Mouse (Mus musculus): ENCODE results near the gene Tpsab1. TPM values are rescaled to one million over a fixed set of nuclear protein-coding genes. Genes with fewer than 3 reads are reported as not detected.

Tpsab1 gene
- polyA plus RNA-seq, 1 experiment: 2.5 TPM

DNA sequence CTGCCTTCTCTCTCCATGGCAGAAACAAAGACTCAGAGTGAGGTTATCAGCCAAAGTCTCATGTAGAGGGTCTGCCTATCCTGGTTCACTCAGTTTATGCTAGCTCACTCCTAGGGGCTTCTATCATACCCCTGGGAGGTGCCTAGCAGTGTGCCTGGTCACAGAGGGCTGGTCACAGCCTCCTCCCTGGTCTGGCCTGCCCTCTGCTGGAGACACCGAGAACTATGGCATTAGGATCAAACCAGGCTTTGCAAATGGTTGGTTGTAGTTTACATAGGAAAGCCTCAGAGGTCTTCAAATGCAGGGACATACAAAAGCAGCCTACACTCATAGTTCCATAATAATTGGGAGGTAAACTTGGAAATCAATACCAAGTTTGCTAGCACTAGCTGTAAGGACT lies 18.4 kb upstream of the Tpsab1 start:
- Histone ChIP-seq H3K27me3 (ENCODE audit: control insufficient read depth, insufficient read depth, insufficient read length) (peaks cover 29% of the 10 kb centered on the region), H3K79me3 (ENCODE audit: low read depth) (no peaks in the 10 kb centered on the region), H3K36me3 (ENCODE audit: control insufficient read depth, insufficient read depth) (no peaks in the 10 kb centered on the region), H3ac (ENCODE audit: control insufficient read depth, insufficient read length, low read depth) (no peak overlapping the region), H3K4me3 (ENCODE audit: insufficient read depth, poor library complexity, severe bottlenecking) (no peak overlapping the region), H3K79me2 (ENCODE audit: control insufficient read depth, insufficient read depth) (no peaks in the 10 kb centered on the region)
- TF ChIP-seq CEBPB (IDR thresholded peaks at IDR 0.05; ENCODE audit: low read depth) (no peak), MAX (IDR thresholded peaks at IDR 0.05) (no peak), CTCF (IDR thresholded peaks at IDR 0.05; ENCODE audit: control insufficient read depth, insufficient read depth, insufficient read length) (peak; percentile 61)

DNA sequence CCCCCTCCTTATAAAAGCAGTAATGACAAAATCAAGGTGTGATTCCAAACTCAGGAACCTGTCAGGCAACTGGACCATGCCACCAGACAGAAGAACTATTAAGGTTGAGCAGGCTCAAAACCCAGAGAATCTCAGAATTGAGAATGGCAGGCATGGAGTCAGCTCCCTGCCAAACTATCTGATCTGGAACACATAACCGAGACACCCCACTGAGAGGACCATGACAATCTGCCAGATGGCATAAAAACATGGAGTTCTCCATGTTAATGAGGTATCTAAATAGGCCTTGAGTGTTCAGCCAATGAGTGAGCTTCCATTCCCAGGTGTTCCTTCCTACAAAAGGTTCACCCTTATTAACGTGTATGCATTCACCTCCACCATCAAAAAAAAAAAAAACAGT lies 15.9 kb upstream of the Tpsab1 start:
- H3K79me2 ChIP-seq (ENCODE audit: control insufficient read depth, insufficient read depth): no peaks in the 10 kb centered on the region
- H3K4me3 ChIP-seq (ENCODE audit: insufficient read depth, poor library complexity, severe bottlenecking): no peak overlapping the region
- H3ac ChIP-seq (ENCODE audit: control insufficient read depth, insufficient read length, low read depth): no peak overlapping the region
- H3K79me3 ChIP-seq (ENCODE audit: low read depth): no peaks in the 10 kb centered on the region
- H3K27me3 ChIP-seq (ENCODE audit: control insufficient read depth, insufficient read depth, insufficient read length): peaks cover 14% of the 10 kb centered on the region
- no peak for TF ChIP-seq CEBPB (IDR thresholded peaks at IDR 0.05; ENCODE audit: low read depth)
- no peak for TF ChIP-seq MYOD1 (IDR thresholded peaks at IDR 0.05; ENCODE audit: control insufficient read depth, insufficient read length, low read depth)
- TF ChIP-seq CTCF (IDR thresholded peaks at IDR 0.05; ENCODE audit: control insufficient read depth, insufficient read depth, insufficient read length): no peak
- TF ChIP-seq MYOG (IDR thresholded peaks at IDR 0.05; ENCODE audit: control insufficient read depth, extremely low read depth, insufficient read length): no peak
- TF ChIP-seq USF1 (IDR thresholded peaks at IDR 0.05; ENCODE audit: low read depth): no peak
- no peak for TF ChIP-seq FOSL1 (IDR thresholded peaks at IDR 0.05; ENCODE audit: insufficient read depth, low read length, poor library complexity, severe bottlenecking)
- no peak for TF ChIP-seq MAX (IDR thresholded peaks at IDR 0.05)
- no peaks in the 10 kb centered on the region for H3K36me3 ChIP-seq (ENCODE audit: control insufficient read depth, insufficient read depth)

DNA sequence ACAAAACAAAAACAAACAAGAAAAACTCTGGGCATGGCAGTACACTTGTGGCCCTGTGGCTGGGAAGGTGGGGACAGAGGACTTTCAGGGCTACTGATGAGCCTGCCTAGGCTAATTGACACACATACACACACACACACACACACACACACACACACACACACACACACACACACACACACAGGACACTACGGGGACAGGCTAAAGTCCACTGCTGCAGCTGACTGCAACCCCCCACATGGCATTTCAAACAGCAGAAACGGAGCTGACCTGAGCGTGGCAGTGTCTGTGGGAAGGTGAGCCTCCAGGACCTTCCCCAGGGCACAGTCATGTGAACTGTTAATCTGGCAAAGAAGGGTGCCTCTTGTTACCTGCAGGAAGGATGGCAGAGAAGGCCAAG lies 3.9 kb downstream of the Tpsab1 start:
- no peak overlapping the region for H3ac ChIP-seq (ENCODE audit: control insufficient read depth, insufficient read length, low read depth)
- no peaks in the 10 kb centered on the region for H3K36me3 ChIP-seq (ENCODE audit: control insufficient read depth, insufficient read depth)
- no peaks in the 10 kb centered on the region for H3K79me2 ChIP-seq (ENCODE audit: control insufficient read depth, insufficient read depth)
- H3K4me3 ChIP-seq (ENCODE audit: insufficient read depth, poor library complexity, severe bottlenecking): no peak overlapping the region
- TF ChIP-seq CTCF (IDR thresholded peaks at IDR 0.05; ENCODE audit: control insufficient read depth, insufficient read depth, insufficient read length) (no peak), FOSL1 (IDR thresholded peaks at IDR 0.05; ENCODE audit: insufficient read depth, low read length, poor library complexity, severe bottlenecking) (no peak), MYOD1 (IDR thresholded peaks at IDR 0.05; ENCODE audit: control insufficient read depth, insufficient read length, low read depth) (no peak), MAX (IDR thresholded peaks at IDR 0.05) (no peak), USF1 (IDR thresholded peaks at IDR 0.05; ENCODE audit: low read depth) (no peak), CEBPB (IDR thresholded peaks at IDR 0.05; ENCODE audit: low read depth) (no peak), MYOG (IDR thresholded peaks at IDR 0.05; ENCODE audit: control insufficient read depth, extremely low read depth, insufficient read length) (no peak)
- no peaks in the 10 kb centered on the region for H3K79me3 ChIP-seq (ENCODE audit: low read depth)
- H3K27me3 ChIP-seq (ENCODE audit: control insufficient read depth, insufficient read depth, insufficient read length): peaks cover 9% of the 10 kb centered on the region

DNA sequence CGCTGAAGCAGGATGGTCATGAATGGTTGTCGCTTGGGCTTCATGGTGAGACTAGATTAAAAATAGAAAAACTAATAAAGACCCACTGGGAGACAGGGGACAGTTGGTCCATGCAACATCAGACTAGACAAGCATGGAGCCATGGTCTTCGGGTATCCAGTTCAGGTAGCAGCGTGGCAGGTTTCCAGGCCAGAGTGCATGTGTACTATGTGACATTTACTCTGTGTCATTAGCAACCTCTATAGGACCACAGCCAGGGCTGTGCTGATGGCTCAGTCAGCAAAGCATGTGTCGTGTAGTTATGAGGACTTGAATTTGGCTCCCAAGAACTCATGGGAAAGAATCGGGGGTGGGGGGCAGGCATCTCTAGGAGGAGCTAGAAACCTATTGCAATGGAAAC lies 5.4 kb downstream of the Tpsab1 start:
- no peaks in the 10 kb centered on the region for H3K79me3 ChIP-seq (ENCODE audit: low read depth)
- TF ChIP-seq MAX (IDR thresholded peaks at IDR 0.05) (no peak), CEBPB (IDR thresholded peaks at IDR 0.05; ENCODE audit: low read depth) (no peak), CTCF (IDR thresholded peaks at IDR 0.05; ENCODE audit: control insufficient read depth, insufficient read depth, insufficient read length) (no peak), MYOG (IDR thresholded peaks at IDR 0.05; ENCODE audit: control insufficient read depth, extremely low read depth, insufficient read length) (no peak), USF1 (IDR thresholded peaks at IDR 0.05; ENCODE audit: low read depth) (no peak)
- no peaks in the 10 kb centered on the region for H3K36me3 ChIP-seq (ENCODE audit: control insufficient read depth, insufficient read depth)
- H3ac ChIP-seq (ENCODE audit: control insufficient read depth, insufficient read length, low read depth): no peak overlapping the region
- peaks cover 9% of the 10 kb centered on the region for H3K27me3 ChIP-seq (ENCODE audit: control insufficient read depth, insufficient read depth, insufficient read length)
- no peaks in the 10 kb centered on the region for H3K79me2 ChIP-seq (ENCODE audit: control insufficient read depth, insufficient read depth)
- no peak overlapping the region for H3K4me3 ChIP-seq (ENCODE audit: insufficient read depth, poor library complexity, severe bottlenecking)

DNA sequence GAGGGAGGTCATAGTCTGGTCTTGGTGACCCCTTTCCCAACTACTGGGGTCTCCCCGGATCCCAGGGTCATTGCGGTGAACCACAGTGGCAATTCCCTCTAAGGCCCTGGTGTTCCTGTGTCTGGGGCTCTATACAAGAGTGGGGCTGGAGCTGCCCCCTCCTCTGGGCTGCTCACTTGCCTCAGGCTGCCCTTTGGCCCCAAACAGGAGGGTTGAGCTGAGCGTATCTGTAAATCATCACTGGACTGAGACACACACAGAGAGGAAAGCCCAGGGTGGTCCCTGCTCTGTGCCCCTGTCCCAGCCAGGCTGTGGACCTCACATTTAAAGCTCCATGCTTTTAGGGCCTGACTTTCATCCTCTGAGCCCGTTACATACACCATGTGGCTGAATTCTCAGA lies 7.1 kb downstream of the Tpsab1 start:
- H3K79me3 ChIP-seq (ENCODE audit: low read depth): no peaks in the 10 kb centered on the region
- TF ChIP-seq MYOD1 (IDR thresholded peaks at IDR 0.05; ENCODE audit: control insufficient read depth, insufficient read length, low read depth) (no peak), MYOG (IDR thresholded peaks at IDR 0.05; ENCODE audit: control insufficient read depth, extremely low read depth, insufficient read length) (no peak), CEBPB (IDR thresholded peaks at IDR 0.05; ENCODE audit: low read depth) (no peak), CTCF (IDR thresholded peaks at IDR 0.05; ENCODE audit: control insufficient read depth, insufficient read depth, insufficient read length) (no peak), MAX (IDR thresholded peaks at IDR 0.05) (no peak), USF1 (IDR thresholded peaks at IDR 0.05; ENCODE audit: low read depth) (no peak), FOSL1 (IDR thresholded peaks at IDR 0.05; ENCODE audit: insufficient read depth, low read length, poor library complexity, severe bottlenecking) (no peak)
- H3K36me3 ChIP-seq (ENCODE audit: control insufficient read depth, insufficient read depth): no peaks in the 10 kb centered on the region
- H3K79me2 ChIP-seq (ENCODE audit: control insufficient read depth, insufficient read depth): no peaks in the 10 kb centered on the region
- peaks cover 21% of the 10 kb centered on the region for H3K27me3 ChIP-seq (ENCODE audit: control insufficient read depth, insufficient read depth, insufficient read length)
- no peak overlapping the region for H3ac ChIP-seq (ENCODE audit: control insufficient read depth, insufficient read length, low read depth)
- no peak overlapping the region for H3K4me3 ChIP-seq (ENCODE audit: insufficient read depth, poor library complexity, severe bottlenecking)

DNA sequence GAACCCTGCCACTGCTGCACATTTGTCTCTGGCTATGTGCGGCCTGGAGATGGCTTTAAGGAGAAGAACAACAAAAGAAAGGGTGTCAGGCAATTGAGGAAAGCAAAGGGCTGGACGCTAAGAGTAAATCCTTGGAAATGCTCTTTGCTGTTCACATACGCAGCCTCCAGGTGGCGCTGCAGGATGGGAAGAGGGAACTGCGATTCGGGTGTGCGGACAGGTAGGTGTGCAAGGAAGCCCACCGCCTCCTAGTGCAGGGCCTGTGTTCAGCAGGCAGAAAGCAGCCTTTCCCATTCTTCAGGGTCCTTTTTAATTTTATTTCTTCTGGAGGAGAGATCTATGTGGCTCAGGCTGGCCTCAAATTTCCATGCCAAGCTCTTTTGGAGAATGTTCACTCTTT lies 11.4 kb downstream of the Tpsab1 start:
- H3ac ChIP-seq (ENCODE audit: control insufficient read depth, insufficient read length, low read depth): no peak overlapping the region
- no peak for TF ChIP-seq USF1 (IDR thresholded peaks at IDR 0.05; ENCODE audit: low read depth)
- no peak for TF ChIP-seq CEBPB (IDR thresholded peaks at IDR 0.05; ENCODE audit: low read depth)
- TF ChIP-seq MYOD1 (IDR thresholded peaks at IDR 0.05; ENCODE audit: control insufficient read depth, insufficient read length, low read depth): no peak
- TF ChIP-seq CTCF (IDR thresholded peaks at IDR 0.05; ENCODE audit: control insufficient read depth, insufficient read depth, insufficient read length): peak; percentile 67
- no peak for TF ChIP-seq FOSL1 (IDR thresholded peaks at IDR 0.05; ENCODE audit: insufficient read depth, low read length, poor library complexity, severe bottlenecking)

More for the DNA sequence above, 11.4 kb downstream of the Tpsab1 start:
- Histone ChIP-seq H3K79me3 (ENCODE audit: low read depth) (no peaks in the 10 kb centered on the region), H3K79me2 (ENCODE audit: control insufficient read depth, insufficient read depth) (no peaks in the 10 kb centered on the region), H3K36me3 (ENCODE audit: control insufficient read depth, insufficient read depth) (no peaks in the 10 kb centered on the region), H3K4me3 (ENCODE audit: insufficient read depth, poor library complexity, severe bottlenecking) (no peak overlapping the region), H3K27me3 (ENCODE audit: control insufficient read depth, insufficient read depth, insufficient read length) (peaks cover 52% of the 10 kb centered on the region)
